Mouse (Mus musculus) midbrain, postnatal 0 days (tissue): ENCODE results near the gene Phgdh. TPM values are rescaled to one million over a fixed set of nuclear protein-coding genes. Genes with fewer than 3 reads are reported as not detected.

Experiments
- ATAC-seq: fragments of 200-750 bp; cut with Nextera tagmentation; 2 replicates; pipeline ENCODE4 v1.8.0; 2017; ENCODE audit warnings: moderate number of reproducible peaks, mild to moderate bottlenecking, moderate TSS enrichment, moderate library complexity; ENCODE audit not compliant: low FRiP score
- DNase-seq: peaks from one replicate; pipeline ENCODE4 v3.0.0-alpha.2; 2015; ENCODE audit warnings: low spot score
- H3K27ac ChIP-seq: fragments of 300-500 bp; sonication (generic); 2 replicates; pipeline ENCODE4 v1.5.1; 2014; ENCODE audit warnings: low read depth, mild to moderate bottlenecking, low read length, mixed read lengths
- H3K27me3 ChIP-seq: fragments of 300-500 bp; sonication (generic); 2 replicates; pipeline ENCODE4 v1.6.1; 2014; ENCODE audit warnings: low read length, control low read depth, mixed read lengths; ENCODE audit not compliant: insufficient read depth
- H3K36me3 ChIP-seq: fragments of 300-500 bp; sonication (generic); 2 replicates; pipeline ENCODE4 v1.6.1; 2014; ENCODE audit warnings: low read length, control low read depth, mixed read lengths; ENCODE audit not compliant: insufficient read depth
- H3K4me1 ChIP-seq: fragments of 300-500 bp; sonication (generic); 2 replicates; pipeline ENCODE4 v1.6.1; 2014; ENCODE audit warnings: mild to moderate bottlenecking, control low read depth, antibody characterized with exemption, low read length, mixed read lengths; ENCODE audit not compliant: insufficient read depth
- H3K4me2 ChIP-seq: fragments of 300-500 bp; sonication (generic); 2 replicates; pipeline ENCODE4 v1.6.1; 2014; ENCODE audit warnings: low read depth, mild to moderate bottlenecking, low read length, mixed read lengths; ENCODE audit not compliant: poor library complexity, severe bottlenecking
- H3K4me3 ChIP-seq: fragments of 300-500 bp; sonication (generic); 2 replicates; pipeline ENCODE4 v1.5.1; 2014; ENCODE audit warnings: low read depth, mild to moderate bottlenecking, low read length, moderate library complexity
- H3K9ac ChIP-seq: fragments of 300-500 bp; sonication (generic); replicated peaks from 2 replicates; pipeline ENCODE4 v1.6.1; 2014; ENCODE audit warnings: mild to moderate bottlenecking, low read length, moderate library complexity, mixed read lengths; ENCODE audit not compliant: poor library complexity, severe bottlenecking
- H3K9me3 ChIP-seq: fragments of 300-500 bp; sonication (generic); 2 replicates; pipeline ENCODE4 v1.6.1; 2016; ENCODE audit warnings: low read length, control low read depth
- CTCF ChIP-seq: IDR thresholded peaks from 2 replicates; pipeline ENCODE4 v1.5.1; 2016; ENCODE audit warnings: antibody characterized with exemption, mild to moderate bottlenecking
- WGBS: fragments of 180-500 bp; shearing (Covaris S2); extraction: QIAGEN DNeasy Blood & Tissue Kit; methylation state at CpG from one replicate; pipeline ENCODE4 v1.1.7; 2014; 5-methylcytosine and 5-hydroxymethylcytosine counted together
- polyA plus RNA-seq: library from polyadenylated mRNA; unstranded; fragments of >200 nt; fragmentation: Nextera tagmentation; extraction: Ambion mirVana; gene quantifications from 2 replicates; pipeline ENCODE4 v1.2.1, GENCODE M21; 2015
- total RNA-seq: library from RNA; depleted of rRNA; stranded (reverse); fragments of >200 nt; gene quantifications from 2 replicates; pipeline ENCODE4 v1.2.3, GENCODE M21; 2014

Phgdh gene
- total and polyA plus RNA-seq, 2 experiments from 2014 or later: 148 to 206 TPM

DNA sequence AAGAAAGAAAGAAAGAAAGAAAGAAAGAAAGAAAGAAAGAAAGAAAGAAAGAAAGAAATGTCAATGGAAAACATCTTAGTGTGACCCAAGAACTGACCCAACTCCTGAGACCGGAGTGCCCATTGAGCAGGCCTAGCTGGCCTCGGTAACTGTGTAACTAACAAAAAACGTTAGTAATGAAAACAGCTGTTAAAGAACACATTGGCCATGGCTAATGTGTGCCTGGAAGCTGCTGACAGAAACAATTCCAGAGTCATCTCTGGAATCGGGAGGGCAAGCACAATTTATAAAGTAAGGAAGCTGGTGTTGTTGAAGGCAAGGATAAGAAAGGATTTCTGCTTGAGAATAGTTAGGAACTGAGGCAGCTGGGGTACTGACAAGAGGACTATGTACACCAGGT is 28.5 kb upstream of the Phgdh start:
- Histone ChIP-seq H3K9ac (no peak overlapping the region), H3K27ac (no peak overlapping the region), H3K4me1 (no peaks in the 10 kb centered on the region), H3K4me2 (no peak overlapping the region), H3K9me3 (0 out of 2 replicates have a peak, but pooled peaks cover 4% of the 10 kb centered on the region), H3K36me3 (no peaks in the 10 kb centered on the region), H3K4me3 (no peak overlapping the region), H3K27me3 (no peaks in the 10 kb centered on the region)
- TF ChIP-seq CTCF: no peak
- DNase-seq (no peak), ATAC-seq (no peak)
- WGBS: 76% methylated on average over 4 of the region's 4 CpGs

DNA sequence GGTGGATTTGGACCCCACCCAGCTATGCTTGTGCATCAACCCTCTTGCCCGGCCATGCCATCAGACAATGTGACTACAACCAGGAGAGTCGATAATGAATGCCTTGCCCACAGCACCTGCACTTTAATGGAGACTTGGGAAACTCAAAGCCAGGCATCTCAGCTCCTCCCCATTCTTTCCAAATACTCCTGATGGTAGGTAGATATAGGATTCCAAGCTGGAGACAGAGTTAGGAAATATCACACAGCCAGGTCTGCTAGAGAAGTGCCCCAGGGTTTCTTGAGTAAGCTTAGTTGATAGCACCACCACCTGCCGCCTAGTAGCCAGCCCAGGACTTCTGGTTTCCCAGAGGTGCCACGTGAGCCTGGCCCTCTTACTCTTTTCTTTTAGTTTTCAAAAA is 27.0 kb upstream of the Phgdh start:
- WGBS: 80% methylated on average over 4 of the region's 4 CpGs
- TF ChIP-seq CTCF: no peak
- no peak overlapping the region for H3K27ac ChIP-seq
- 0 out of 2 replicates have a peak, but pooled peaks cover 1% of the 10 kb centered on the region for H3K9me3 ChIP-seq
- H3K36me3 ChIP-seq: no peaks in the 10 kb centered on the region
- H3K4me2 ChIP-seq: no peak overlapping the region
- H3K4me1 ChIP-seq: no peaks in the 10 kb centered on the region
- DNase-seq (no peak), ATAC-seq (no peak)
- H3K9ac ChIP-seq: no peak overlapping the region
- H3K4me3 ChIP-seq: no peak overlapping the region
- H3K27me3 ChIP-seq: no peaks in the 10 kb centered on the region

DNA sequence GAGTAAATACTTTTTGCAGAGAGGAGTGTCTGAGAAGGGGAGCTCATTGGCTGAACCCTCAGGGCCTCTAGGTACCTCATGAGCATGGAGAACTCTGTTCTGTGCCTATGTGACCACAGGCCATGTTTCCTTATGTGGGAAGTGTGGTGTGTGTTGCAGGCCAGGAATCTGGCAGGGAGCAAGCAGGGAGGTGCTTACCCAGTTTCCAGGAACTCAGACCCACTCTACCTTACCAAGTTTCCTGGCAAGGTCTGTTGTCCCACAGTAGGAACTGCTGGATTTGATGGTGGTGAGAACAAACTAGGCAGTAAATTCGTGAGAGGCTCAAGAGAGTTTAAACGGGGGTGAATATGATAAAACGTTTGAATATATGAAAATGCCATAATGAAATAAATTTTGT is 26.3 kb upstream of the Phgdh start:
- H3K4me3 ChIP-seq: no peak overlapping the region
- H3K27me3 ChIP-seq: no peaks in the 10 kb centered on the region
- H3K4me2 ChIP-seq: no peak overlapping the region
- no peak for DNase-seq
- H3K9ac ChIP-seq: no peak overlapping the region
- no peak overlapping the region for H3K27ac ChIP-seq
- 85% methylated on average over 3 of the region's 3 CpGs for WGBS
- no peaks in the 10 kb centered on the region for H3K4me1 ChIP-seq
- no peak for TF ChIP-seq CTCF
- no peaks in the 10 kb centered on the region for H3K36me3 ChIP-seq
- no peak for ATAC-seq
- H3K9me3 ChIP-seq: no peaks in the 10 kb centered on the region

GRCm38 (mm10) chr3:98362753-98363152 is 23.0 kb upstream of the Phgdh start:
- Histone ChIP-seq H3K9ac (no peak overlapping the region), H3K4me3 (no peak overlapping the region), H3K36me3 (no peaks in the 10 kb centered on the region), H3K27me3 (no peaks in the 10 kb centered on the region), H3K9me3 (no peaks in the 10 kb centered on the region), H3K27ac (no peak overlapping the region), H3K4me2 (no peak overlapping the region), H3K4me1 (no peaks in the 10 kb centered on the region)
- no peak for ATAC-seq
- peak; percentile 59 for TF ChIP-seq CTCF
- WGBS: 41% methylated on average over 2 of the region's 2 CpGs
- peak; percentile 24 for DNase-seq

GRCm38 (mm10) chr3:98356632-98357370 is 17.0 kb upstream of the Phgdh start:
- H3K9ac ChIP-seq: no peak overlapping the region
- no peak for TF ChIP-seq CTCF
- 78% methylated on average over 3 of the region's 3 CpGs for WGBS
- H3K4me1 ChIP-seq: no peaks in the 10 kb centered on the region
- H3K9me3 ChIP-seq: no peaks in the 10 kb centered on the region
- H3K27ac ChIP-seq: no peak overlapping the region
- no peak overlapping the region for H3K4me3 ChIP-seq
- no peak overlapping the region for H3K4me2 ChIP-seq
- no peaks in the 10 kb centered on the region for H3K27me3 ChIP-seq
- DNase-seq (no peak), ATAC-seq (no peak)
- no peaks in the 10 kb centered on the region for H3K36me3 ChIP-seq

- H3K9me3 ChIP-seq: no peaks in the 10 kb centered on the region
- no peak overlapping the region for H3K4me2 ChIP-seq
- H3K9ac ChIP-seq: no peak overlapping the region
- no peak overlapping the region for H3K27ac ChIP-seq
- H3K4me1 ChIP-seq: no peaks in the 10 kb centered on the region
- DNase-seq (no peak), ATAC-seq (no peak)
- no peaks in the 10 kb centered on the region for H3K36me3 ChIP-seq
- TF ChIP-seq CTCF: no peak
- 65% methylated on average over 6 of the region's 6 CpGs for WGBS
- H3K4me3 ChIP-seq: no peak overlapping the region
- H3K27me3 ChIP-seq: no peaks in the 10 kb centered on the region
Measured at GRCm38 (mm10) chr3:98356026-98356365, 16.2 kb upstream of the Phgdh start.
